In the genomic region with DNA sequence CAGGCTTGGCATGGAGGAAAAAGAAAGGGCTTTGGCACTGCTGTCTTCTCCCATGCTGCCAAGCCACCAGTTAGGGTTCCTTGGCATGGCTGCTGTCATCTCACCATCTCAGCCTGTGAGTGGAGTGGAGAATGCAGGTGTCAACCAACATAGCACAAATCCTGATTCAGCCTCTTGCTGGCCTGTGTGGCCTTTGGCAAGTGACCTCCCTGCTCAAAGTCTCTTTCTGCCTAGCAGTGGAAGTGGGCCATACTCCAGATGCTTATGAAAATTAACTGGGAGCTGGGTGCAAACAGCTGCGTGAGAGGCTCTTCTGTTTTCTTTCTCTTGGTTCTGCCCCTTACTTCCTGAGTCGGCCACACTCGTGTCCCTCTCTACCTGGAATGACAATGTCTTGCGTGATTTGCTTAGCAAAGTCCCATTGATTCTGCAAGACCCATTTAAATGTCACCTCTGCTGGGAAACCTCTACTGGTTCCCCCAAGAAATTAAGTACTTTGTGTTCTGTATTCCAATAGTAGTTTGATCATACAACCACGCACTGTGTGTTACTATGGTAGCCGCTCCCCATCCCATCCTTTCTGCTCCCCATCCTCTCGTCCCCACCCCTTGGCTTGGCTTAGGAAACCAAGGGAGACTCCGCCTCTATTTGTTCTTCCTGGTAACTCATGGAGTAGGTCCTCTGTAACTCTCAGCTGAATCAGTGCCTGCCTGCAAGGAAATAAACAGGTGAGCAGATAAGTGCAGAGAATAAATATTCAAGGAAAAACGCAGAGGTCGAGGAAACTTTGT, we compare ENCODE assay signal across 23 mouse cellular contexts.
DNase-seq lines count a peak whose midpoint lies in the region; ATAC-seq and TF ChIP-seq lines count a peak whose summit lies in the region.
"Had no signal": no experiment of that assay in that cellular context is flagged by ENCODE, and none has a peak within 500 bp of the region (broad histone marks: within the 10 kb centered on the region; RNA-seq: fewer than 3 reads in every experiment).

No protein-coding gene starts in this region.

- 61% methylated on average over 10 of the region's 10 CpGs for WGBS in lung, postnatal 0 days
- WGBS in lung, adult 2 months = 56% methylated on average over 10 of the region's 10 CpGs
- WGBS in stomach, postnatal 0 days = 60% methylated on average over 10 of the region's 10 CpGs

- no peak overlapping the region for H3K4me3 ChIP-seq in lung, postnatal 0 days (ENCODE audit: low read depth, low read length)
- H3K4me3 ChIP-seq in lung, adult 2 months (replicated peaks; ENCODE audit: extremely low read depth, low read depth, low read length) = no peak overlapping the region
- H3K4me3 ChIP-seq in stomach, postnatal 0 days (ENCODE audit: low read depth, low read length) = no peak overlapping the region
- H3K4me3 ChIP-seq: forebrain, embryonic 15.5 days; hindbrain, embryonic 12.5 days; limb, embryonic 13.5 days; megakaryocyte, embryonic 14.5 days; neural tube, embryonic 13.5 days had no signal

- H3K27me3 ChIP-seq in lung, postnatal 0 days (replicated peaks; ENCODE audit: insufficient read depth, low read length) = no peaks in the 10 kb centered on the region
- no peaks in the 10 kb centered on the region for H3K27me3 ChIP-seq in stomach, postnatal 0 days (ENCODE audit: control insufficient read depth, insufficient read depth, low read length)
- H3K27me3 ChIP-seq: forebrain, embryonic 15.5 days; hindbrain, embryonic 12.5 days; limb, embryonic 13.5 days; neural tube, embryonic 13.5 days had no signal

- no peak for TF ChIP-seq POLR2A in lung, adult 2 months (IDR thresholded peaks at IDR 0.05; ENCODE audit: borderline replicate concordance, extremely low read depth, low read depth, low read length)

- TF ChIP-seq CTCF in lung, postnatal 0 days (IDR thresholded peaks at IDR 0.05) = no peak
- TF ChIP-seq CTCF in lung, adult 2 months (IDR thresholded peaks at IDR 0.05; ENCODE audit: insufficient read depth, low read length) = no peak
- no peak for TF ChIP-seq CTCF in stomach, postnatal 0 days (IDR thresholded peaks at IDR 0.05; ENCODE audit: low read depth)

- no peak for TF ChIP-seq EP300 in lung, postnatal 0 days (IDR thresholded peaks at IDR 0.05)
- no peak for TF ChIP-seq EP300 in stomach, postnatal 0 days (optimal IDR thresholded peaks at IDR 0.05)

- H3K27ac ChIP-seq in lung, postnatal 0 days (ENCODE audit: low read length) = no peak overlapping the region
- H3K27ac ChIP-seq in stomach, postnatal 0 days (replicated peaks) = peak overlapping the region; percentile 71; the same call in 1 of the 2 replicates
- H3K27ac ChIP-seq: forebrain, embryonic 15.5 days; hindbrain, embryonic 12.5 days; limb, embryonic 13.5 days; neural tube, embryonic 13.5 days had no signal

- peak; percentile 29 for DNase-seq in gastrocnemius, postnatal 25 days
- no peak for DNase-seq in gastrocnemius, adult 8-10 months (ENCODE audit: low spot score in 2 of 2)
- DNase-seq in layer of hippocampus, adult 11-12 months (ENCODE audit: low spot score) = peak; percentile 52
- no peak for DNase-seq in layer of hippocampus, adult 9-10 months (ENCODE audit: low spot score)
- peak; percentile 43 for DNase-seq in lung, postnatal 0 days (ENCODE audit: low spot score)
- no peak for DNase-seq in lung, adult 2 months
- peak; percentile 46 for DNase-seq in stomach, postnatal 0 days (ENCODE audit: low spot score)
- DNase-seq in cerebellum, adult 11 months = no peak
- DNase-seq: adrenal gland, postnatal 10 days; embryo, embryonic 11 days; heart, postnatal 10 days; kidney, postnatal 10 days; liver, postnatal 0 days; midbrain, embryonic 14.5 days; thymus, postnatal 36 days had no signal

- H3K4me1 ChIP-seq in lung, postnatal 0 days (ENCODE audit: insufficient read depth, low read depth, low read length) = no peaks in the 10 kb centered on the region
- H3K4me1 ChIP-seq in lung, adult 2 months (ENCODE audit: control insufficient read depth, insufficient read depth, low read length) = no peaks in the 10 kb centered on the region
- H3K4me1 ChIP-seq in stomach, postnatal 0 days (replicated peaks; ENCODE audit: control insufficient read depth, insufficient read depth) = no peaks in the 10 kb centered on the region

- H3K36me3 ChIP-seq in lung, postnatal 0 days (ENCODE audit: insufficient read depth, low read length) = no peaks in the 10 kb centered on the region
- no peaks in the 10 kb centered on the region for H3K36me3 ChIP-seq in stomach, postnatal 0 days (ENCODE audit: control insufficient read depth, insufficient read depth, low read length)
- H3K36me3 ChIP-seq: forebrain, embryonic 15.5 days; hindbrain, embryonic 12.5 days; limb, embryonic 13.5 days; neural tube, embryonic 13.5 days had no signal

- no peak overlapping the region for H3K4me2 ChIP-seq in lung, postnatal 0 days (replicated peaks; ENCODE audit: low read depth, low read length)
- H3K4me2 ChIP-seq in stomach, postnatal 0 days (replicated peaks; ENCODE audit: low read depth) = no peak overlapping the region
- H3K4me2 ChIP-seq: forebrain, embryonic 15.5 days; heart, embryonic 11.5 days; hindbrain, embryonic 12.5 days; limb, embryonic 13.5 days; neural tube, embryonic 13.5 days had no signal

- H3K9ac ChIP-seq in lung, postnatal 0 days (replicated peaks; ENCODE audit: low read depth) = no peak overlapping the region
- no peak overlapping the region for H3K9ac ChIP-seq in stomach, postnatal 0 days (ENCODE audit: low read length)
- H3K9ac ChIP-seq: forebrain, embryonic 15.5 days; hindbrain, embryonic 12.5 days; limb, embryonic 13.5 days; liver, postnatal 0 days; neural tube, embryonic 13.5 days had no signal

- no peak for ATAC-seq in lung, postnatal 0 days
- ATAC-seq in stomach, postnatal 0 days (ENCODE audit: low FRiP score, low TSS enrichment) = peak; percentile 83
- ATAC-seq: activated CD4-positive, CD25-positive, alpha-beta regulatory T cell, adult 4 months; CD4-positive, CD25-positive, alpha-beta regulatory T cell, adult 4 months; forebrain, embryonic 15.5 days; liver, postnatal 0 days had no signal

- H3K9me3 ChIP-seq in lung, postnatal 0 days (ENCODE audit: low read length) = no peaks in the 10 kb centered on the region
- H3K9me3 ChIP-seq in stomach, postnatal 0 days (ENCODE audit: control insufficient read depth, low read length) = no peaks in the 10 kb centered on the region
- H3K9me3 ChIP-seq: forebrain, embryonic 15.5 days; hindbrain, embryonic 12.5 days; limb, embryonic 13.5 days; megakaryocyte, embryonic 14.5 days; neural tube, embryonic 13.5 days had no signal

Comparison
In these comparisons a context has a peak if more than half of its experiments do, and no peak if none do; other contexts are left out.
1. DNase-seq: peak in gastrocnemius, postnatal 25 days (single experiment), layer of hippocampus, adult 11-12 months (single experiment), lung, postnatal 0 days (single experiment) and stomach, postnatal 0 days (single experiment); none in gastrocnemius, adult 8-10 months (0 of 2), layer of hippocampus, adult 9-10 months (single experiment), lung, adult 2 months (single experiment) and cerebellum, adult 11 months (single experiment).